Mouse (Mus musculus) kidney, postnatal 0 days (tissue): ENCODE results near the gene Nme3. TPM values are rescaled to one million over a fixed set of nuclear protein-coding genes. Genes with fewer than 3 reads are reported as not detected.

ENCODE experiments used
- ATAC-seq: fragments of 200-750 bp; cut with Nextera tagmentation; replicated peaks from 2 replicates; pipeline ENCODE4 v1.8.0; 2017; ENCODE audit warnings: low read depth, moderate number of reproducible peaks, moderate TSS enrichment, moderate library complexity; ENCODE audit not compliant: low FRiP score
- DNase-seq: peaks from one replicate; pipeline ENCODE4 v3.0.0-alpha.2; 2016; ENCODE audit warnings: low spot score
- H3K27ac ChIP-seq: fragments of 300-500 bp; sonication (generic); 2 replicates; pipeline ENCODE4 v1.5.1; 2014; ENCODE audit warnings: mild to moderate bottlenecking
- H3K27me3 ChIP-seq: fragments of 300-500 bp; sonication (generic); 2 replicates; pipeline ENCODE4 v1.6.1; 2014; ENCODE audit warnings: low read length, mixed read lengths; ENCODE audit not compliant: insufficient read depth
- H3K36me3 ChIP-seq: fragments of 300-500 bp; sonication (generic); 2 replicates; pipeline ENCODE4 v1.6.1; 2014; ENCODE audit warnings: low read length, mixed read lengths; ENCODE audit not compliant: insufficient read depth
- H3K4me1 ChIP-seq: fragments of 300-500 bp; sonication (generic); replicated peaks from 2 replicates; pipeline ENCODE4 v1.6.1; 2014; ENCODE audit warnings: antibody characterized with exemption, low read length, mixed read lengths; ENCODE audit not compliant: insufficient read depth
- H3K4me2 ChIP-seq: fragments of 300-500 bp; sonication (generic); 2 replicates; pipeline ENCODE4 v1.6.1; 2014; ENCODE audit warnings: mild to moderate bottlenecking, low read length, moderate library complexity, mixed read lengths
- H3K4me3 ChIP-seq: fragments of 300-500 bp; sonication (generic); replicated peaks from 2 replicates; pipeline ENCODE4 v1.5.1; 2014; ENCODE audit warnings: low read depth, low read length
- H3K9ac ChIP-seq: fragments of 300-500 bp; sonication (generic); 2 replicates; pipeline ENCODE4 v1.6.1; 2014; ENCODE audit warnings: low read depth, low read length
- H3K9me3 ChIP-seq: fragments of 300-500 bp; sonication (generic); replicated peaks from 2 replicates; pipeline ENCODE4 v1.6.1; 2016; ENCODE audit warnings: low read length, inconsistent platforms, mixed read lengths
- CTCF ChIP-seq: IDR thresholded peaks from 2 replicates; pipeline ENCODE4 v1.5.1; 2016; ENCODE audit warnings: antibody characterized with exemption, low read depth, mild to moderate bottlenecking, moderate library complexity
- WGBS: fragments of 180-500 bp; shearing (Covaris S2); extraction: QIAGEN DNeasy Blood & Tissue Kit; methylation state at CpG from one replicate; pipeline ENCODE4 v1.1.7; 2014; 5-methylcytosine and 5-hydroxymethylcytosine counted together
- polyA plus RNA-seq: library from polyadenylated mRNA; unstranded; fragments of >200 nt; fragmentation: Nextera tagmentation; extraction: Ambion mirVana; gene quantifications from 2 replicates; pipeline ENCODE4 v1.2.1, GENCODE M21; 2015

Gene Nme3
- polyA plus RNA-seq, 1 experiment from 2014 or later: 93.1 TPM

DNA sequence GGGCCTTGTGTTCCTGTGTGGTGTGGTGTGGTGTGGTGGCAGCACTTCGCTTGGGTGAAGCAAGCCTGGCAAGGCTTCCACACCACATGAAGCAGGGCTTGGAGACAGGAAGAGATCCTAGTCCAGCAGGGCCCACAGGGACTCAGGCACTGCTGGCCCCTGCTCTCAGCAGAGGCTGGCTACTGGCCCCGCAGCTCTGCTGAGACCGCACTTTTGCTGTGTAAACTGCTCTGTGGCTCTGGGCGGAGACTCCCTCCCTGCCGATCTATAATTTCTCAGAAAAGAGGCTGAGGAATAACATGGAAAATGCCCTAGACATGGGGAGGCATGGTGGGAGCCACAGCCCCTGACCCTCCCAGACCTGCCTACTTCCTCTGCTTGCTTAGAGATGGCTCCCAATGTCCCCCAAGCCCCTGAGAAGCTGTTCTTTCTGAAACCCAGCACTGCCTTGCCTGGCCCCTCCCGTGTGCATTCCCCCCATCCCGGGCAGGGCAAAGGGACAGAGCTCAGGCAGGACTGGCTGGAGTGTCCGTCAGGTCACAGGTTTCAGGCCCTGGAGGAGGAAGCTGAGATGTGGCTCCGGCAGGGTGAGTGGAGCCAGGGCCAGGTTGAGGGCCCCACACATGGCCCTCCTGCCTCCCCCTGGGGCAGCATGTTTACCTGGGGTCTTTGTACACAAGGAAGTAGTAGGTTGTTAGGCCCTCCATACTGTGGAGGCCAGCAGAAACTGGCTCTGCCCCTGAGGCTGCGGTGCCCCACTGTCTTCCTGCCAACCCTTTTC, 18.8 kb upstream of the Nme3 start:
- Histone ChIP-seq H3K4me2 (no peak overlapping the region), H3K27me3 (no peaks in the 10 kb centered on the region), H3K36me3 (peaks cover 4% of the 10 kb centered on the region; the same call in 1 of the 2 replicates), H3K9ac (peak overlapping the region; percentile 24; the same call in 1 of the 2 replicates), H3K9me3 (no peaks in the 10 kb centered on the region), H3K4me3 (no peak overlapping the region), H3K4me1 (0 out of 2 replicates have a peak, but pooled peaks cover 4% of the 10 kb centered on the region), H3K27ac (peak overlapping the region; percentile 38)
- ATAC-seq: peak; percentile 52
- DNase-seq: no peak
- TF ChIP-seq CTCF: no peak
- 46% methylated on average over 10 of the region's 10 CpGs for WGBS

DNA sequence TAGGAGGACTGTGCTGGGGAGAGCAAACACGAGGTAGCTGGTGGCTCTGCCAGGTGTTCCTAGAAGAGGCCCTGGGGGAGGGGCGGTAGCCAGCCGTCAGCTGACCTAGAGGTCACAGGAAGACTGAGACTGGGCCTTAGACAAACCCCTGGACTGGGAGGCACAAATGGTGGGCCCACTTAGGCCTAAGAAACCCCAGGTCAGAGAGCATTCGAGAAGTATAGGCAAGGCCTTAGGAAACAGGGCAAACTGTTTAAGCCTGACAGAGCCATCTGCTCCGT, 18.2 kb upstream of the Nme3 start:
- 24% methylated on average over 5 of the region's 5 CpGs for whole genome bisulfite sequencing
- Histone ChIP-seq H3K4me2 (no peak overlapping the region), H3K27me3 (no peaks in the 10 kb centered on the region), H3K4me3 (no peak overlapping the region), H3K4me1 (0 out of 2 replicates have a peak, but pooled peaks cover 4% of the 10 kb centered on the region), H3K27ac (peak overlapping the region; percentile 38; the same call in 1 of the 2 replicates), H3K9me3 (no peaks in the 10 kb centered on the region), H3K36me3 (peaks cover 5% of the 10 kb centered on the region; the same call in 1 of the 2 replicates), H3K9ac (peak overlapping the region; percentile 24; the same call in 1 of the 2 replicates)
- no peak for TF ChIP-seq CTCF
- DNase-seq (no peak), ATAC-seq (peak; percentile 36)

- no peak for TF ChIP-seq CTCF
- Histone ChIP-seq H3K9me3 (no peaks in the 10 kb centered on the region), H3K4me3 (no peak overlapping the region), H3K4me1 (0 out of 2 replicates have a peak, but pooled peaks cover 4% of the 10 kb centered on the region), H3K27ac (peak overlapping the region; percentile 38; the same call in 1 of the 2 replicates), H3K4me2 (no peak overlapping the region), H3K27me3 (no peaks in the 10 kb centered on the region), H3K9ac (peak overlapping the region; percentile 24; the same call in 1 of the 2 replicates), H3K36me3 (peaks cover 5% of the 10 kb centered on the region; the same call in 1 of the 2 replicates)
- WGBS: 64% methylated on average over 8 of the region's 8 CpGs
- ATAC-seq (no peak), DNase-seq (no peak)
These were observed 17.8 kb upstream of the Nme3 start for GRCm38 (mm10) chr17:24878531-24878930.

- no peak overlapping the region for H3K4me2 ChIP-seq
- TF ChIP-seq CTCF: peak; percentile 73
- H3K9ac ChIP-seq: no peak overlapping the region
- no peaks in the 10 kb centered on the region for H3K9me3 ChIP-seq
- H3K4me3 ChIP-seq: no peak overlapping the region
- DNase-seq (peak; percentile 65), ATAC-seq (0 out of 2 replicates have a peak, but pooled peaks have one; percentile 2)
- peaks cover 4% of the 10 kb centered on the region; the same call in 1 of the 2 replicates for H3K4me1 ChIP-seq
- WGBS: 41% methylated on average over 7 of the region's 7 CpGs
- peaks cover 9% of the 10 kb centered on the region; the same call in 1 of the 2 replicates for H3K36me3 ChIP-seq
- H3K27ac ChIP-seq: no peak overlapping the region
- no peaks in the 10 kb centered on the region for H3K27me3 ChIP-seq
These were observed 14.4 kb upstream of the Nme3 start for GRCm38 (mm10) chr17:24881738-24882440.

- ATAC-seq (no peak), DNase-seq (no peak)
- 83% methylated on average over 6 of the region's 6 CpGs for WGBS
- peaks cover 9% of the 10 kb centered on the region for H3K4me1 ChIP-seq
- TF ChIP-seq CTCF: no peak
- H3K4me3 ChIP-seq: no peak overlapping the region
- H3K4me2 ChIP-seq: no peak overlapping the region
- no peak overlapping the region for H3K27ac ChIP-seq
- no peaks in the 10 kb centered on the region for H3K9me3 ChIP-seq
- no peak overlapping the region for H3K9ac ChIP-seq
- H3K27me3 ChIP-seq: no peaks in the 10 kb centered on the region
- peaks cover 9% of the 10 kb centered on the region; the same call in 1 of the 2 replicates for H3K36me3 ChIP-seq
These were observed 11.9 kb upstream of the Nme3 start for GRCm38 (mm10) chr17:24884391-24884790.

DNA sequence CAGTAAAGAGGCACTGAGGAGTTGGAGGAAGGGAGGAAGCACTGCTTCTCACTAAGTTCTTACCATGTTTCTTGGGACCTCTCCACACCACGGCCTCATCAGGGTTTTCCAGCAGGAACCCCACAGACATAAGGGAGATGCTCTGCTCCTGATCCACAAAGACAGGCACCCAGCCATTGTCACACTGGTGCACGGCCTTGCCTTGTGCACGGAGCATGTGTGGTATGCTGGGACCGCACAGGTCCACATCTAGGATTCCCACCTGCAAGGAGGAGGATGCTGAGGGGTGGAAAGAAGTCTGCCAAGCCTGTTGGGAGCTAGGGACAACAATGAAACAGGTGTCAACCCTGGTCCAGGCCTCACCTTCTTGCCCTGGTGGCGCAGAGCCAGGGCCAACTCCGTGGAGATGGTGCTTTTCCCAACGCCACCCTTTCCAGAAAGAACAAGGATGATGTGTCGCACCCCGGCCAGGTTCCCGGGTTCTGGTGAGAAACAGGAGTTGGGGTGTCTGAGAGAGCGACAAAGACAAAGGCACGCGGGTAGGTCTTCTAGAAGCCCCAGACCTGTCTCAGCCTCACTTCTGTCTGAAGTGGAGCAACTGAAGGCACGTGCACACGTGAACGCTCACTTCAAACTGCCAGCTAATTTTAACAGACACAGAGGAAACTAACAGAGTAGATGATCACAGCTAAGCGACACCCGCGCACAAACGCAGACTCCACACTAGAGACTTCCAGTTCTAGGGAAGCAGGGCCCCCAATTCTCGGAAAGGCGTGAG, 10.8 kb upstream of the Nme3 start:
- Histone ChIP-seq H3K27ac (no peak overlapping the region; the same call in 1 of the 2 replicates), H3K9ac (peak overlapping the region; percentile 73), H3K9me3 (no peaks in the 10 kb centered on the region), H3K4me3 (peak overlapping the region; percentile 87), H3K27me3 (no peaks in the 10 kb centered on the region), H3K4me2 (peak overlapping the region; percentile 82), H3K4me1 (peaks cover 9% of the 10 kb centered on the region), H3K36me3 (peaks cover 13% of the 10 kb centered on the region; the same call in 1 of the 2 replicates)
- no peak for DNase-seq
- no peak for TF ChIP-seq CTCF
- WGBS: 28% methylated on average over 22 of the region's 22 CpGs
- ATAC-seq: no peak
